Mouse (Mus musculus): ENCODE results near the gene Gm27027. TPM values are rescaled to one million over a fixed set of nuclear protein-coding genes. Genes with fewer than 3 reads are reported as not detected.

The Gm27027 gene
- total RNA-seq (2023), result not detected

GRCm38 (mm10) chr2:93996254-93996653, at the start of gene Gm27027:
Gene Gm27027 (minus strand): TSS chr2:93996354.

DNA sequence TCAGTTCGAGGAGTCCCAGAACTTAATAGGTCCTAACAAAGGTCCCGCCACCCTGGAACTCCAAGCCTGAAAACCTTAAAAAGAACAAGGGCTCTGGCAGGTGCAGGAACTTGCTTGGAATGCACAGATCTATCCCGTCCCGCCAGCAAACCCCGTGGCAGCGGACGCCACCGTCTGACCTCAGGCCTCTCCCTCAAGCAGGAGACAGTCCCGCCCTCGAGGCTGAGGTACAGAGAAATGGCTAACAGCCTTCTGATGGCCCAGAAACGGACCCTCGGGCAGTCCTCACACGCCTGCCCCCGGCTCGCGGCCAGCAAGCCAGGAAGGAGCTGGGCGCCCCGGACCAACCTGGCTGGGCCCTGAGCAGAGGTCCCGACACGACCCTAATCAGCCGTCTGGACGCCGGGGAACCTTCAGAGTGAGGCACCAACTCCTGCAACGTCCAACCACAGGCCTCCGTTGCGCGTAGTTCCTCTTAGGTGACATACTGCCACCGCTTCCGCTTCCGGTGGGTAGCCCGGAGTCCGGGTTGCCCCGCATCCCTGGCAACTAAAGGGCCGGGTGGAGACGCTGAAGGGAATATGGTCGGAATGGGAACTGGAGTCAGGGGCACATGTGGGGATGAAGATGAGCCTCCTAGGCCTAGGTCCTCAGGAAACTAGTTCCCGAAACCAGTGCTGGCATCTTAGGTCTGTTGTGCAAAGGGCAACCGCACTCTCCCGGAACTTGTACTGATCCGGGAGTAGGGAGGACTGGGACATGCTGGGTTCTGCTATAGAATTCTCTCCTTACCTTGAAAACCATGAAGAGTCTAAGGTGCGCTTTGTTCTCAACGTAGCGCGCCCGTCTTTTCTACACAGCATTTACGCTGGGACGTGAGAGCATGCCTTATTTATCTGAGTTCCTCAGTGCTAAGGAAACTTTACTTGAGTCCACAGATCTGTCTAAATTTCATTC, 14.5 kb upstream of the Gm27027 start, which contains the start of gene Alkbh3:
TSS of gene Alkbh3 (minus strand) at position 473 of the 957 bp plus-strand sequence.

DNA sequence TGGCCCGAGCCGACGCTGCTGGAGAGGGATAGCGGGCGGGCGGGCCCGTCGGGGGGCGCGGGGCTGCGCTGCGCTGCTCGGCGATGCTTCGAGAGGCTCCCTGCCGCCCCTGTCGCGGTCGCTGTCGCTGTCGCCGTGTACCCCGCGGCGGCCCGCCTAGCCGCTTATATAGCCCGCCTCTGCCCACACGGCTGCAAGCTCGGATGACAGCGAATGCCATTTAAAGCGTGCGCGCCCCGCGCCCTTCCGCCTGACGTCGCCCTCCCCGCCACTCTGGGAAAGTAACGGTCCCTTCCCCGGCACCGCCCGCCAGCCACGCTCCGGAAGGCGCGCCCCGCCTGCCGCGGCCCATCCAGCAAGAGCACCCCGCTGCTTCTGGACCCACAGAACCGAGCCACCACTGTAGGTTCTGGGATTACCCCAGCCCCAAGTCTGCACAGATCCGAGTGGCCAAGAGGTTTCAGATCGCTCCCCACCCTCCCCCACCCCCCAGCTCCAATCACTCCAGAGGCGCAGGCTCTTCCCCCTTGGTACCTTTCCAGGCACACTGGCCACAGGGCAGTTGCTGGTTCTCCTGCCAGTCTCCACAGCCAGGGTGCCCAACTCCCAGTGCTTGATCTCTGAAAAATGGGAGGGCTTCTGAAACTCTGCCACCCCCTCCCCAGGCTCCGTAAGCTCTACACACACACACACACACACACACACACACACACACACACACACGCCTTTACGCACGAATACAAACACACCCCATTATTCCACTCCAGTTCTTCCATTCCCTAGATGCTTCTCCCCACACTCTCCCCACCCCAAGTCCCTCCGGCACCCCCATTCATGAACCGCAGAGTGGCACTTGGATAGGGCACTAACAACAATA, 39.0 kb downstream of the Gm27027 start, which contains the start of gene Gm13889:
TSS of gene Gm13889 (minus strand) at position 294 of the 877 bp plus-strand sequence.

Other genes with a start within 250 kb of the Gm27027 start
- gene Ext2, start 173.8 kb downstream of the Gm27027 start, total RNA-seq (2023), result 10 to 100 TPM; 61.0 to 68.1 TPM
- gene Accs, start 146.4 kb downstream of the Gm27027 start, total RNA-seq (2023), result 10 to 100 TPM; 32.3 to 33.5 TPM
- not detected for gene Accsl, start 127.2 kb downstream of the Gm27027 start, total RNA-seq (2023)
- not detected for gene Gm13889, start 39.2 kb downstream of the Gm27027 start, total RNA-seq (2023)
- 10 to 100 TPM; 50.7 to 58.8 TPM for gene Alkbh3, start 14.5 kb upstream of the Gm27027 start, total RNA-seq (2023)
- gene Hsd17b12, start 161.6 kb upstream of the Gm27027 start, total RNA-seq (2023), result 10 to 100 TPM; 34.3 to 36.0 TPM

Measured in T-cell, adult 66 days (primary cell).